Mouse (Mus musculus) limb, embryonic 12.5 days (tissue): Measurements from ENCODE around the gene Kcnh4. TPM values are rescaled to one million over a fixed set of nuclear protein-coding genes. Genes with fewer than 3 reads are reported as not detected.

Experiments
- ATAC-seq: fragments of 200-750 bp; cut with Nextera tagmentation; 2 replicates; pipeline ENCODE4 v1.8.0; 2017; ENCODE audit warnings: low read depth, moderate TSS enrichment; ENCODE audit not compliant: insufficient number of reproducible peaks, insufficient read depth, low FRiP score, low TSS enrichment
- H3K27ac ChIP-seq: fragments of 300-500 bp; sonication (generic); 2 replicates; pipeline ENCODE4 v1.5.1; 2016; ENCODE audit warnings: mild to moderate bottlenecking, moderate library complexity
- H3K27me3 ChIP-seq: fragments of 300-500 bp; sonication (generic); 2 replicates; pipeline ENCODE4 v1.6.1; 2016; ENCODE audit warnings: mild to moderate bottlenecking, moderate library complexity
- H3K36me3 ChIP-seq: fragments of 300-500 bp; sonication (generic); 2 replicates; pipeline ENCODE4 v1.6.1; 2016; ENCODE audit warnings: mild to moderate bottlenecking, moderate library complexity
- H3K4me1 ChIP-seq: fragments of 300-500 bp; sonication (generic); replicated peaks from 2 replicates; pipeline ENCODE4 v1.6.1; 2016
- H3K4me2 ChIP-seq: fragments of 300-500 bp; sonication (generic); 2 replicates; pipeline ENCODE4 v1.6.1; 2016; ENCODE audit warnings: mild to moderate bottlenecking, moderate library complexity
- H3K4me3 ChIP-seq: fragments of 300-500 bp; sonication (generic); replicated peaks from 2 replicates; pipeline ENCODE4 v1.5.1; 2016; ENCODE audit warnings: mild to moderate bottlenecking
- H3K9ac ChIP-seq: fragments of 300-500 bp; sonication (generic); replicated peaks from 2 replicates; pipeline ENCODE4 v1.6.1; 2016; ENCODE audit warnings: mild to moderate bottlenecking, moderate library complexity
- H3K9me3 ChIP-seq: fragments of 300-500 bp; sonication (generic); 2 replicates; pipeline ENCODE4 v1.6.1; 2016; ENCODE audit warnings: mild to moderate bottlenecking, moderate library complexity
- WGBS: fragments of 180-500 bp; shearing (Covaris S2); methylation state at CpG from one replicate; pipeline ENCODE4 v1.1.7; 2016; 5-methylcytosine and 5-hydroxymethylcytosine counted together
- polyA plus RNA-seq: library from polyadenylated mRNA; unstranded; fragments of >200 nt; fragmentation: Nextera tagmentation; extraction: Ambion mirVana; gene quantifications from 2 replicates; pipeline ENCODE4 v1.2.1, GENCODE M21; 2016

Kcnh4 gene
- polyA plus RNA-seq, 1 experiment from 2014 or later, result not detected

- no peak overlapping the region for H3K4me2 ChIP-seq
Measured at GRCm38 (mm10) chr11:100693154-100693553, 66.6 kb downstream of the Kcnh4 start.

GRCm38 (mm10) chr11:100692164-100692616 lies 67.6 kb downstream of the Kcnh4 start, which contains the start of gene Zfp385c:
Gene Zfp385c (minus strand): TSS chr11:100692455.
- ATAC-seq, result no peak
- H3K9me3 ChIP-seq, result no peaks in the 10 kb centered on the region
- H3K27me3 ChIP-seq, result peaks cover 39% of the 10 kb centered on the region
- H3K4me1 ChIP-seq, result peaks cover 14% of the 10 kb centered on the region
- H3K4me2 ChIP-seq, result peak within 1 kb of the TSS; percentile 65
- 1% methylated on average over 23 of the region's 23 CpGs for whole genome bisulfite sequencing
- no peak within 1 kb of the TSS; the same call in 1 of the 2 replicates for H3K9ac ChIP-seq
- H3K4me3 ChIP-seq, result peak within 1 kb of the TSS; percentile 36
- no peaks in the 10 kb centered on the region for H3K36me3 ChIP-seq
- no peak within 1 kb of the TSS for H3K27ac ChIP-seq

More at GRCm38 (mm10) chr11:100693154-100693553, 66.6 kb downstream of the Kcnh4 start:
- Histone ChIP-seq H3K27me3 (peaks cover 39% of the 10 kb centered on the region), H3K9me3 (no peaks in the 10 kb centered on the region), H3K9ac (no peak overlapping the region), H3K4me3 (no peak overlapping the region), H3K4me1 (peaks cover 14% of the 10 kb centered on the region), H3K27ac (no peak overlapping the region), H3K36me3 (no peaks in the 10 kb centered on the region)
- ATAC-seq, result no peak
- 11% methylated on average over 5 of the region's 5 CpGs for WGBS

- Histone ChIP-seq H3K4me2 (no peak overlapping the region), H3K27me3 (peaks cover 39% of the 10 kb centered on the region), H3K9ac (no peak overlapping the region), H3K4me3 (no peak overlapping the region), H3K9me3 (no peaks in the 10 kb centered on the region), H3K36me3 (no peaks in the 10 kb centered on the region), H3K4me1 (peaks cover 14% of the 10 kb centered on the region), H3K27ac (no peak overlapping the region)
- no peak for ATAC-seq
- WGBS, result 73% methylated on average over 7 of the region's 7 CpGs
Measured at GRCm38 (mm10) chr11:100690389-100690788, 69.4 kb downstream of the Kcnh4 start.

Other genes starting within 250 kb of the Kcnh4 start
- 186 and 196 TPM in 2 replicates for gene Acly, start 231.9 kb downstream of the Kcnh4 start, polyA plus RNA-seq
- gene Ttc25, start 214.3 kb downstream of the Kcnh4 start, polyA plus RNA-seq, result 1.2 and 1.4 TPM in 2 replicates
- 32.3 and 34.5 TPM in 2 replicates for gene Cnp, start 185.0 kb downstream of the Kcnh4 start, polyA plus RNA-seq
- 79.9 and 80.4 TPM in 2 replicates for gene Nkiras2, start 140.7 kb downstream of the Kcnh4 start, polyA plus RNA-seq
- gene Dnajc7, start 139.8 kb downstream of the Kcnh4 start, polyA plus RNA-seq, result 282 and 288 TPM in 2 replicates
- gene Zfp385c, start 67.5 kb downstream of the Kcnh4 start, polyA plus RNA-seq, result 0.70 and 0.74 TPM in 2 replicates
- 3.3 and 3.8 TPM in 2 replicates for gene Dhx58, start 55.7 kb downstream of the Kcnh4 start, polyA plus RNA-seq
- gene Kat2a, start 47.5 kb downstream of the Kcnh4 start, polyA plus RNA-seq, result 64.0 and 65.8 TPM in 2 replicates
- 0.47 TPM in 1 of 2 replicates, not detected in the other for gene Hspb9, start 46.1 kb downstream of the Kcnh4 start, polyA plus RNA-seq
- gene Rab5c, start 21.7 kb downstream of the Kcnh4 start, polyA plus RNA-seq, result 14.3 and 24.3 TPM in 2 replicates
- gene Hcrt, start 3.0 kb upstream of the Kcnh4 start, polyA plus RNA-seq, result not detected in 2 replicates
- 5.4 and 6.8 TPM in 2 replicates for gene Ghdc, start 11.0 kb upstream of the Kcnh4 start, polyA plus RNA-seq
- 20.4 and 20.6 TPM in 2 replicates for gene Stat5b, start 90.8 kb upstream of the Kcnh4 start, polyA plus RNA-seq
- gene Stat5a, start 99.4 kb upstream of the Kcnh4 start, polyA plus RNA-seq, result 4.0 and 5.5 TPM in 2 replicates
- 40.5 and 40.8 TPM in 2 replicates for gene Stat3, start 179.6 kb upstream of the Kcnh4 start, polyA plus RNA-seq
- 38.4 and 48.2 TPM in 2 replicates for gene Cavin1, start 210.9 kb upstream of the Kcnh4 start, polyA plus RNA-seq
- 26.9 and 29.4 TPM in 2 replicates for gene Atp6v0a1, start 249.5 kb upstream of the Kcnh4 start, polyA plus RNA-seq